Mouse (Mus musculus) olfactory bulb, adult 2 months (tissue): ENCODE data around the gene Rgs19. TPM values are rescaled to one million over a fixed set of nuclear protein-coding genes. Genes with fewer than 3 reads are reported as not detected.

Experiments
- H3K27ac ChIP-seq: fragments of 200-500 bp; 2 replicates; pipeline ENCODE4 v1.5.1; 2012; ENCODE audit warnings: low read depth, low read length; ENCODE audit not compliant: insufficient read depth
- H3K4me1 ChIP-seq: fragments of 200-500 bp; 2 replicates; pipeline ENCODE4 v1.6.1; 2012; ENCODE audit warnings: low read length; ENCODE audit not compliant: control insufficient read depth, insufficient read depth
- H3K4me3 ChIP-seq: fragments of 200-500 bp; 2 replicates; pipeline ENCODE4 v1.5.1; 2012; ENCODE audit warnings: mild to moderate bottlenecking, low read depth, low read length, moderate library complexity; ENCODE audit not compliant: insufficient read depth
- CTCF ChIP-seq: fragments of 200-500 bp; IDR thresholded peaks from 2 replicates; pipeline ENCODE4 v1.5.1; 2012; ENCODE audit warnings: low read depth, mild to moderate bottlenecking, low read length, moderate library complexity; ENCODE audit not compliant: insufficient read depth
- POLR2A ChIP-seq: fragments of 200-500 bp; IDR thresholded peaks from 2 replicates; pipeline ENCODE4 v1.6.1; 2012; ENCODE audit warnings: mild to moderate bottlenecking, low read depth, low read length, moderate library complexity; ENCODE audit not compliant: insufficient read depth
- WGBS: fragments of 180-500 bp; shearing (Covaris S2); methylation state at CpG from one replicate; pipeline ENCODE4 v1.1.7; 2018; 5-methylcytosine and 5-hydroxymethylcytosine counted together
- polyA plus RNA-seq: library from polyadenylated mRNA; stranded (reverse); fragments of >200 nt; gene quantifications from 2 replicates; pipeline ENCODE4 v1.2.4, GENCODE M21; 2012; ENCODE audit warnings: low replicate concordance; ENCODE audit not compliant: missing spikeins, insufficient read depth, insufficient read length

Rgs19 gene
- polyA plus RNA-seq, 1 experiment = not detected

DNA sequence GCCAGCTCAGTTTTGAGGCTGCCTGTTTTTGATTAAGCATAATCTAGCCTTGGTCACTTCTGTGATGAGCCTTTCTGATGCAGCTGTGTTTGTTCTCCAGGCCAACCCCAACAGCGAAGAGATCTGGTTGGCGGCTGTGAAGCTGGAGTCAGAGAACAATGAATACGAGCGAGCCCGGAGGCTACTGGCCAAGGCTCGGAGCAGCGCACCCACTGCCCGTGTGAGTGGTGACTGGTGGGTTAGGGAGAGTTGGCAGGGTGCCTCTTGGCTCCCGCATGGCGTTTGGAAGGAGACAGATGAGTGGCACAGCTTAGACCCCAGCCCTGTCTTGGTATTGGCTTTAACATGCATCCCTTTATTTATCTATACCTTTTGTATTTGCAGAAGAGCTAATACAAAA lies 44.9 kb downstream of the Rgs19 start:
- WGBS = 42% methylated on average over 10 of the region's 10 CpGs
- no peak for TF ChIP-seq POLR2A
- no peak for TF ChIP-seq CTCF

DNA sequence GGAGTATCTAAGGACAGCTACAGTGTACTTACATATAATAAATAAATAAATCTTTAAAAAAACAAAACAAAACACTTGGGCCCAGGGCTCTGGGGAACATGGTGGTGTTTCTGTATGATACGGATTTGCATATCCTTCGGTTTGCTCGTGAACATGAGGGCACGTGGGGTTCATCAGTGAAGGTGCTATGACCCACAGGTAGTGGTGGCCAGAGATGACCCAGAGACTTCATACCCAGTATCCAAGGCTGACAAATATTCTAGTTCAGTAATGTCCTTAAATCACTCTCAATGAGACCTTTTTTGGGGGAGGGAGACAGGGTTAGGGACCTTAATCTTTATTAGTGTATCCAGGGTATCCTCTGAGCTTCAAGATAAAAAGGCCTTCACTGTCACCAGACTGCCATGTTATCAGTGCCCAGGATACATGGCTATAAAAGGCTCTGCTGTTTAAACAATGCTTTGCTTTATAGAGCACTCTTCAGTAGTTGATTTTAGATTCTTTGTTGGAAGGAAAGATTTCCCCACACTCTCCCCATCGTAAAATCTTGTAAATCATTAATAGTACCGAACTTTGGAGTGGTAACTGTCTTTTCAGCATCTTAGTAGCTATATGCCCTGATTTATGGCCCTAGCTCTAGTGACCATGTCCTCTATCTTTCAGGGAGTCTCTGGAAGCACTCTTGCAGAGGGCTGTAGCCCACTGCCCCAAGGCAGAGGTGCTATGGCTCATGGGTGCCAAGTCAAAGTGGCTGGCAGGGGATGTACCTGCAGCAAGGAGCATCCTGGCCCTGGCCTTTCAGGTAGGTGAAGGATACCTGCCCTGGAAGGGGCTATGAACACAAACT lies 46.9 kb downstream of the Rgs19 start:
- no peak overlapping the region for H3K4me3 ChIP-seq
- no peak overlapping the region for H3K27ac ChIP-seq
- H3K4me1 ChIP-seq = no peaks in the 10 kb centered on the region
- 96% methylated on average over 6 of the region's 6 CpGs for WGBS
- TF ChIP-seq CTCF = no peak
- no peak for TF ChIP-seq POLR2A

More for the DNA sequence above, 44.9 kb downstream of the Rgs19 start:
- Histone ChIP-seq H3K27ac (no peak overlapping the region), H3K4me3 (no peak overlapping the region), H3K4me1 (no peaks in the 10 kb centered on the region)

DNA sequence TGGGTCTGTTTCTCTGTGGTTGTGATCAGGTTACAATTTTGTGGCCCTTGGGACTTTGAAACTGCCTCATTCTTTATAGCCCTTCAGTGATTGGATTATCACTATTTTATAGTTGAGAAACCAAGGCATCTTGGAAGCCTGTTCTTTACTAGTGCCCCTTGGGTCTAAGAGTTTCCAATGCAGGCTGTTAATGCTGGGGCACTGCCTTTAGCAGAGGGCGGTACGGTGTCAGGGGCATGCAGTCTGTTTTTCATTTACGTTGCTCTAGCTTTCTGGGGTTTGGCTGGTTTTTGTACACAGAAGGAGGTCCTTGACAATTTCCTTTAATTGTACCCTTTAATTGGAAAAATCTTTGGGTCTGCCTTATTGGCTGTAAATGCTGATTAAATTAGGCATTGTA lies 48.1 kb downstream of the Rgs19 start:
- H3K27ac ChIP-seq = no peak overlapping the region
- no peak for TF ChIP-seq CTCF
- TF ChIP-seq POLR2A = no peak
- no peak overlapping the region for H3K4me3 ChIP-seq
- 35% methylated on average over 3 of the region's 3 CpGs for WGBS
- H3K4me1 ChIP-seq = no peaks in the 10 kb centered on the region

DNA sequence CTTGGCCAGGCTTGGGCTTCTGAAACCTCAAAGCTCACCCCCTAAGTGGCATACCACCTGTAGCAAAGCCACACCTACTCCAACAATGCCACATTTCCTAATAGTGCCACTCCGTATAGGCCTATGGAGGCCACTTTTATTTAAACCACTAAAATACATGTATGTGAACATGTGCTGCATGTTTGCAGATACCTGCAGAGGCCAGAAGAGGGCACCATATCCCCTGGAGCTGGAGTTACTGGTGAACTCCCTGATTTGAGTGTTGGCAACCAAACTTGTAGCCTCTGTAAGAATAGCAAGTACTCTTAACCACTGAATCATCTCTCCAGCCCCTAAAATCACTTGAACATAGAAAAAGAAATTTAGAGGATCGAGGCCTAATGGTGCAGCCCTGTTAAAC lies 49.4 kb downstream of the Rgs19 start:
- no peak overlapping the region for H3K27ac ChIP-seq
- no peak for TF ChIP-seq POLR2A
- no peak for TF ChIP-seq CTCF
- H3K4me1 ChIP-seq = no peaks in the 10 kb centered on the region
- WGBS = 92% methylated on average over 2 of the region's 2 CpGs
- no peak overlapping the region for H3K4me3 ChIP-seq

Other genes starting within 250 kb of the Rgs19 start
- not detected in 2 replicates for gene Zbtb46, start 234.6 kb downstream of the Rgs19 start, polyA plus RNA-seq
- gene Abhd16b, start 200.8 kb downstream of the Rgs19 start, polyA plus RNA-seq = not detected in 2 replicates
- gene Tpd52l2, start 196.8 kb downstream of the Rgs19 start, polyA plus RNA-seq = 317 TPM in 1 of 2 replicates, not detected in the other
- 347 and 447 TPM in 2 replicates for gene Dnajc5, start 173.5 kb downstream of the Rgs19 start, polyA plus RNA-seq
- not detected in 2 replicates for gene Uckl1, start 109.1 kb downstream of the Rgs19 start, polyA plus RNA-seq
- not detected in 2 replicates for gene Prpf6, start 102.1 kb downstream of the Rgs19 start, polyA plus RNA-seq
- gene Zfp512b, start 101.2 kb downstream of the Rgs19 start, polyA plus RNA-seq = not detected in 2 replicates
- gene Samd10, start 94.8 kb downstream of the Rgs19 start, polyA plus RNA-seq = not detected in 2 replicates
- not detected in 2 replicates for gene Gm29797, start 36.9 kb downstream of the Rgs19 start, polyA plus RNA-seq
- gene Sox18, start 22.3 kb downstream of the Rgs19 start, polyA plus RNA-seq = not detected in 2 replicates
- gene Tcea2, start 13.7 kb downstream of the Rgs19 start, polyA plus RNA-seq = not detected in 2 replicates
- not detected in 2 replicates for gene Lkaaear1, start 4.5 kb upstream of the Rgs19 start, polyA plus RNA-seq
- not detected in 2 replicates for gene Oprl1, start 21.0 kb upstream of the Rgs19 start, polyA plus RNA-seq
- not detected in 2 replicates for gene Myt1, start 69.4 kb upstream of the Rgs19 start, polyA plus RNA-seq
- 289 TPM in 1 of 2 replicates, not detected in the other for gene Pcmtd2, start 143.9 kb upstream of the Rgs19 start, polyA plus RNA-seq
- not detected in 2 replicates for gene Polr3k, start 170.4 kb upstream of the Rgs19 start, polyA plus RNA-seq